Mouse (Mus musculus) hindbrain, postnatal 0 days (tissue): ENCODE measurements around the gene A730061H03Rik. TPM values are rescaled to one million over a fixed set of nuclear protein-coding genes. Genes with fewer than 3 reads are reported as not detected.

Experiments
- ATAC-seq: fragments of 200-750 bp; cut with Nextera tagmentation; 2 replicates; pipeline ENCODE4 v1.8.0; 2017; ENCODE audit warnings: mild to moderate bottlenecking, moderate TSS enrichment, moderate library complexity
- DNase-seq: peaks from one replicate; pipeline ENCODE4 v3.0.0-alpha.2; 2015; ENCODE audit warnings: low spot score
- H3K27ac ChIP-seq: fragments of 300-500 bp; sonication (generic); 2 replicates; pipeline ENCODE4 v1.5.1; 2014; ENCODE audit warnings: mild to moderate bottlenecking
- H3K27me3 ChIP-seq: fragments of 300-500 bp; sonication (generic); 2 replicates; pipeline ENCODE4 v1.6.1; 2014; ENCODE audit warnings: low read length, mixed read lengths; ENCODE audit not compliant: insufficient read depth
- H3K36me3 ChIP-seq: fragments of 300-500 bp; sonication (generic); 2 replicates; pipeline ENCODE4 v1.6.1; 2014; ENCODE audit warnings: low read length, mixed read lengths; ENCODE audit not compliant: insufficient read depth
- H3K4me1 ChIP-seq: fragments of 300-500 bp; sonication (generic); 2 replicates; pipeline ENCODE4 v1.6.1; 2014; ENCODE audit warnings: antibody characterized with exemption, low read length, mixed read lengths; ENCODE audit not compliant: insufficient read depth
- H3K4me2 ChIP-seq: fragments of 300-500 bp; sonication (generic); 2 replicates; pipeline ENCODE4 v1.6.1; 2014; ENCODE audit warnings: low read depth, mild to moderate bottlenecking, low read length, moderate library complexity, mixed read lengths
- H3K4me3 ChIP-seq: fragments of 300-500 bp; sonication (generic); 2 replicates; pipeline ENCODE4 v1.5.1; 2014; ENCODE audit warnings: low read length
- H3K9ac ChIP-seq: fragments of 300-500 bp; sonication (generic); replicated peaks from 2 replicates; pipeline ENCODE4 v1.6.1; 2014; ENCODE audit warnings: mild to moderate bottlenecking, low read length, moderate library complexity, mixed read lengths
- H3K9me3 ChIP-seq: fragments of 300-500 bp; sonication (generic); 2 replicates; pipeline ENCODE4 v1.6.1; 2016; ENCODE audit warnings: low read length, mixed read lengths
- CTCF ChIP-seq: IDR thresholded peaks from 2 replicates; pipeline ENCODE4 v1.5.1; 2016; ENCODE audit warnings: antibody characterized with exemption, control low read depth, low read depth
- WGBS: fragments of 180-500 bp; shearing (Covaris S2); extraction: QIAGEN DNeasy Blood & Tissue Kit; methylation state at CpG from one replicate; pipeline ENCODE4 v1.1.7; 2014; 5-methylcytosine and 5-hydroxymethylcytosine counted together
- polyA plus RNA-seq: library from polyadenylated mRNA; unstranded; fragments of >200 nt; fragmentation: Nextera tagmentation; extraction: Ambion mirVana; gene quantifications from 2 replicates; pipeline ENCODE4 v1.2.1, GENCODE M21; 2015
- total RNA-seq: library from RNA; depleted of rRNA; stranded (reverse); fragments of >200 nt; gene quantifications from 2 replicates; pipeline ENCODE4 v1.2.3, GENCODE M21; 2014

Gene A730061H03Rik
- total and polyA plus RNA-seq, 2 experiments from 2014 or later, result not detected

GRCm38 (mm10) chr14:55520451-55521361 lies 39.5 kb downstream of the A730061H03Rik start:
- H3K4me3 ChIP-seq, result peak overlapping the region; percentile 45
- under 1% methylated on average over 61 of the region's 61 CpGs for WGBS
- H3K27me3 ChIP-seq, result no peaks in the 10 kb centered on the region
- peak overlapping the region; percentile 84 for H3K27ac ChIP-seq
- ATAC-seq, result peak; percentile 72
- TF ChIP-seq CTCF, result peak; percentile 52
- DNase-seq, result peak; percentile 74
- peak overlapping the region; percentile 79 for H3K4me2 ChIP-seq
- H3K9me3 ChIP-seq, result no peaks in the 10 kb centered on the region
- H3K9ac ChIP-seq, result peak overlapping the region; percentile 65
- peaks cover 12% of the 10 kb centered on the region; the same call in 1 of the 2 replicates for H3K4me1 ChIP-seq
- no peaks in the 10 kb centered on the region for H3K36me3 ChIP-seq

GRCm38 (mm10) chr14:55519604-55520003 lies 40.6 kb downstream of the A730061H03Rik start:
- Histone ChIP-seq H3K4me3 (no peak overlapping the region), H3K9ac (no peak overlapping the region), H3K4me1 (peaks cover 12% of the 10 kb centered on the region; the same call in 1 of the 2 replicates), H3K4me2 (0 out of 2 replicates have a peak overlapping the region, but pooled peaks have one; percentile 79), H3K36me3 (no peaks in the 10 kb centered on the region), H3K9me3 (no peaks in the 10 kb centered on the region), H3K27me3 (no peaks in the 10 kb centered on the region), H3K27ac (peak overlapping the region; percentile 58; the same call in 1 of the 2 replicates)
- DNase-seq (peak; percentile 37), ATAC-seq (0 out of 2 replicates have a peak, but pooled peaks have one; percentile 13)
- 50% methylated on average over 4 of the region's 4 CpGs for whole genome bisulfite sequencing
- TF ChIP-seq CTCF, result peak; percentile 34

- peak; percentile 66 for ATAC-seq
- H3K27ac ChIP-seq, result peak overlapping the region; percentile 58
- H3K4me3 ChIP-seq, result no peak overlapping the region
- 28% methylated on average over 2 of the region's 2 CpGs for WGBS
- H3K9ac ChIP-seq, result no peak overlapping the region
- H3K4me2 ChIP-seq, result no peak overlapping the region
- no peaks in the 10 kb centered on the region for H3K36me3 ChIP-seq
- peak; percentile 81 for DNase-seq
- TF ChIP-seq CTCF, result no peak
- no peaks in the 10 kb centered on the region for H3K9me3 ChIP-seq
- peaks cover 12% of the 10 kb centered on the region; the same call in 1 of the 2 replicates for H3K4me1 ChIP-seq
- H3K27me3 ChIP-seq, result no peaks in the 10 kb centered on the region
Observed at GRCm38 (mm10) chr14:55518897-55519296, 41.3 kb downstream of the A730061H03Rik start.

- peaks cover 13% of the 10 kb centered on the region for H3K4me1 ChIP-seq
Observed at GRCm38 (mm10) chr14:55515846-55516245, 44.4 kb downstream of the A730061H03Rik start.

GRCm38 (mm10) chr14:55513927-55514326 lies 46.3 kb downstream of the A730061H03Rik start:
- Histone ChIP-seq H3K4me2 (no peak overlapping the region), H3K36me3 (no peaks in the 10 kb centered on the region), H3K4me1 (peaks cover 4% of the 10 kb centered on the region; the same call in 1 of the 2 replicates), H3K27me3 (no peaks in the 10 kb centered on the region), H3K4me3 (no peak overlapping the region), H3K9me3 (no peaks in the 10 kb centered on the region), H3K27ac (no peak overlapping the region), H3K9ac (no peak overlapping the region)
- 70% methylated on average over 10 of the region's 10 CpGs for WGBS
- ATAC-seq (no peak), DNase-seq (no peak)
- no peak for TF ChIP-seq CTCF

More at GRCm38 (mm10) chr14:55515846-55516245, 44.4 kb downstream of the A730061H03Rik start:
- no peak for TF ChIP-seq CTCF
- no peaks in the 10 kb centered on the region for H3K36me3 ChIP-seq
- ATAC-seq (no peak), DNase-seq (no peak)
- no peak overlapping the region for H3K9ac ChIP-seq
- no peaks in the 10 kb centered on the region for H3K9me3 ChIP-seq
- H3K27me3 ChIP-seq, result no peaks in the 10 kb centered on the region
- H3K4me3 ChIP-seq, result no peak overlapping the region
- H3K27ac ChIP-seq, result no peak overlapping the region
- WGBS, result 82% methylated on average over 4 of the region's 4 CpGs
- no peak overlapping the region for H3K4me2 ChIP-seq

GRCm38 (mm10) chr14:55511037-55511436 lies 49.2 kb downstream of the A730061H03Rik start:
- Histone ChIP-seq H3K9me3 (no peaks in the 10 kb centered on the region), H3K36me3 (peaks cover 5% of the 10 kb centered on the region; the same call in 1 of the 2 replicates), H3K27me3 (no peaks in the 10 kb centered on the region), H3K4me3 (peak overlapping the region; percentile 2; the same call in 1 of the 2 replicates), H3K4me1 (peaks cover 4% of the 10 kb centered on the region; the same call in 1 of the 2 replicates), H3K4me2 (peak overlapping the region; percentile 31), H3K27ac (peak overlapping the region; percentile 4; the same call in 1 of the 2 replicates), H3K9ac (peak overlapping the region; percentile 28; the same call in 1 of the 2 replicates)
- peak; percentile 60 for DNase-seq
- 35% methylated on average over 7 of the region's 7 CpGs for WGBS
- peak; percentile 75 for ATAC-seq
- TF ChIP-seq CTCF, result no peak
